Mouse (Mus musculus) natural killer cell, adult 2 months (primary cell): Measurements from ENCODE around the gene Gtf2ird1.

Experiments
- DNase-seq, 2 experiments: peaks; one replicate each; pipeline ENCODE4 v3.0.0; 2022; ENCODE audit warnings: low spot score in 2 of 2

Gene Gtf2ird1

DNA sequence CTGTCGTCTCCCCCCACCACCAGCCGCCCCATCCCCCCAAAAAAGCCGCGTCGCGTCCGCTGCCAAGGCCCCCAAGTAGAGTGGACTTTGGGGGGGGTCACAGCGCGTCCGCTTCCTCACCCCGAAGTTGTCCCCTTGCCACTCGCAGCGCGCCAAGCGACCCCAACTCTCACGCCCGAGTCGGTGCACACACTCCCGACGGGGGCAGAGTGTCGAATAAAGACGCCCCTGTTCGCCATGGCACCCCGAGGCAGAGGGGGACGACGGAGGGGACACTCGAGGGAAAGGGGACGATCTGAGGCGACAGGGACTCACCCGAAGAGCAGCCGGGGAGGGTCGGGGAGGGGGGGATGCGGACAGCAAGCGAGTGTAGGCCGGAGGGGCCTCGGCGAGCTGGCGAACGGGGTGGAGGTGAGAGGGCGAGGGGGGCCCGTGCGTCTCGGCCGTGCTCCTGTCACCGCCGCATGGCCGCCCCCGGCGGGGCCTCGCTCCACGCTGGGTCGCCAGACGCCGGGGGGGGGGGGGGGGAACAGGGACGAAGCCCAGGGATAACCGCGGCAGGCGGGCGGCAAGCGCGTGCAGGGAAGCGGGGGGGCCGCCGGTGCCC lies 142.3 kb downstream of the Gtf2ird1 start:
- DNase-seq = peak in 1 of 2 experiments; percentile 38

DNA sequence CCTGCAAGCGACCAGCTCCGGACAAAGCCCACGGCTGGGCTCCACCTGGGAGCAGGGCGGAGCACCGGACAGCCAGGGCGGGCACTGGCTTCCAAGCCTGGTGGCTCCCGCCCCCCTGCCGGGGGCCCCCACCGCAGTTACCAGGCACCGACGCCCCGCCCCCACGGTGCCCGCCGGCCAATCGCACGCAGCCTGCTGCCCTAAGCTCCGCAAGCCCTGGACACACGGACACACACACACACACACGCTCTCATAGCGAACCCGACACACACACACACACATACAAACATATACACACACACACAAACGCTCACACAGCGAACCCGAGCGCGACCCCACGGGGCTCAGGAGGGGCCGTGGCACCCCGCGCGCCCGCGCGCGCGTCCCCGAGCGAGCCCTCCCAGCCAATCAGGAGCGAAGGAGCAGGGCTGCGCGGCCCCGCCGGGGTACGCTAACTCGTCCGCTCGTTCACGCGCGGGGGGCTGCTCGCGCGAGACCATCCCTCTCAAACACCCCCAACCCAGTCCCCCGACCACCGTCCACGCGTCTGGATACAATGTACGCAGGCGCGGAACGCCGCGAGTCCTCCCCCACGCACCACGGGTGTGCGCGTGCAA lies 143.0 kb downstream of the Gtf2ird1 start:
- DNase-seq = peak; percentile 84 to 86

DNA sequence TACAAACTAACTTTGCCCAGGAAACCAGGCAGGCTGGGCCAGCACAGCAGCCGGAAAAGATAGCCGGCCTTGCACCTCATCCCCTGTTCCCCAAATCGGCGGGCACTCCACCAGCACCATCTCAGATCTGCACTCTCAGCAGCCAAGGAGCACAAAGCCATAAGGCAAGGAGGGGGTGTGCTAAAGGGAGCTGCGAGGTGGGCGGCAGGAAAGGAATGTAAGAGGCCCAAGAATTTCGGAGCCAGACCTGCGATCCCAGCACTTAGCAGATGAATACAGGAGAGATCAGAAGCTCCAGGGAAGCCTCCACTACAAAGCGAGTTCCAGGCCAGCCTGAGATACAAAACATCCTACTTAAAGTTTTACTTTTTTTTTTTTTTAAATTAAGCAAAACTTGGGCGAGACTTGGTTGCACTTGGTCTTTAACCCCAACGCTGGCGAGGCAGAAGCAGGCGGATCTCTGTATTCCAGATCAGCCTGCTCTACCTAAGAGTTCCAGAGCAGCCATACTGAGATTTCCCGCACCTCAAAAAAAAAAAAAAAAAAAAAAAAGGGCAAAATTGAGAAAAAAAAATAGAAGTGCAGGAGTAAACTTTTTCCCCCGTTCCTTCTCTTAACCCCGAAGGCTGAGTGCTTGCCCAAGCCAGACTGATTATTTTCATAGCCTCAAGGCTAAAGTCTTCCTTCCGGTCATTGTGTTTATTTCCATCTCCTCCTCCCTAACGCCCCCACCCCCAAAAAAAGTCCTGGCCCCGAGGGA lies 143.6 kb downstream of the Gtf2ird1 start:
- DNase-seq = no peak

DNA sequence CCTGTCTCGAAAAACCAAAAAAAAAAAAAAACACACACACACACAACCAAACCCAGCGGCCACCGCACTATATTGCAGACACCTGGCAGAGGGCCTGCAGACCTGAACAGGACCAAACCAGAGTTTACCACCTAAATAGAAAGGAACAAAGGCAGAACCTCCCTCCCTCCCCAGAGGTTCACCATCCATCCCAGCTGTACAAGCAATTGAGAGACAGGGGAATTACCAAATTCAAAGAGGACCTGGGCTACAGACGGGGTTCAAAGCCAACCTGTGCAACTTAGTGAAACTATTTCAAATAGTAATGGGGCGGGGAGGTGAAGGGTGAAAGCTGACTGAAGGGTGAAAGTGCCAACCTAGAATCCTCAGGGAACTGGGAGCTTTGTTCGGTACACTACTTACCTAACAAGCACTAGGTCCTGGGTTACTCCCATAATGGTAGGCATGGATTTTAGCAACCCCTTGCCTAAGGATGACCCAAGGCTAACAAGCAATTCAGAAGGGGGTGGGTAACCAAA lies 144.6 kb downstream of the Gtf2ird1 start:
- DNase-seq = no peak

DNA sequence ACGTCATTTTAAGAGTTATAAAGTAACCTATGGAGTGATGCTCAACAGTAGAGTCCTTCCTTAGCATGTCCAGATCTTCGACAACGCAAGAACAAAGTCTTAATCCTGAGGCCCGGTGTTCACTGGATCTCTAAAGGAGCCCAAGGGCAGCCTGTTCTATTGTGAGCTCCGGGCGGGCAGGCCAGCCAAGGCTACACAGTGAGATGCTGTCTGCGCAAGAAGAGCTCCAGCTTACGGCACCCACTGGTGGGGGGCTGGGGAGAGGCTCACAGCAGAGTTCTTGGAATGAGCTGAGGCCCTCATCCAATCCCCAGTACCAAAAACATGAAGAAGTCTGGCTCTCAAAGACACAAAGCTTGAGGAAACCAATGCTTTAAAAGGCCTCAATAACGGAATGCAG lies 146.3 kb downstream of the Gtf2ird1 start:
- no peak for DNase-seq

DNA sequence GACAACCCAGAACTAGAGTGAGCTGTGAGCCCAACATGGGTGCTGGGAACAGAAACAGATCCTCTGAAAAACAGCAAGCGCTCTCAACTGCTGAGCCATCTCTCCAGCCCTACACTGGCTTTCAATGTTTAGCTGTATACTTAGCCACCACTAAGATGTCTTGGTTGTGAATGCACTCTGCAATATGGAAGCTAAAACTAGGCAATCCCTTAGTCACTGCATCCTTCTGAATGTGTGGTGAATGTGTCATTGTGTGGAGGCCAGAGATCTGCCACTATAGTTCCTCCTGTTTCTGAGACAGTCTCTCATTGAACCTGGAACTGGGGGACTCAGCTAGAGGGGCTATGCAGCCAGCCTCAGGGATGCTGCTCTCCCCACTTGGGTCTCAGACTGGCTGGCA lies 147.2 kb downstream of the Gtf2ird1 start:
- DNase-seq = no peak
